Mouse (Mus musculus): ENCODE measurements around the gene Cd33.

Cd33 gene

GRCm38 (mm10) chr7:43544225-43544977, at the start of gene Cd33:
Cd33 (minus strand) TSS chr7:43544428.
- no peak for DNase-seq (ENCODE audit: low read depth, low spot score)

- DNase-seq (ENCODE audit: low read depth, low spot score): no peak
These were observed 40.6 kb upstream of the Cd33 start for GRCm38 (mm10) chr7:43584790-43585189.

DNA sequence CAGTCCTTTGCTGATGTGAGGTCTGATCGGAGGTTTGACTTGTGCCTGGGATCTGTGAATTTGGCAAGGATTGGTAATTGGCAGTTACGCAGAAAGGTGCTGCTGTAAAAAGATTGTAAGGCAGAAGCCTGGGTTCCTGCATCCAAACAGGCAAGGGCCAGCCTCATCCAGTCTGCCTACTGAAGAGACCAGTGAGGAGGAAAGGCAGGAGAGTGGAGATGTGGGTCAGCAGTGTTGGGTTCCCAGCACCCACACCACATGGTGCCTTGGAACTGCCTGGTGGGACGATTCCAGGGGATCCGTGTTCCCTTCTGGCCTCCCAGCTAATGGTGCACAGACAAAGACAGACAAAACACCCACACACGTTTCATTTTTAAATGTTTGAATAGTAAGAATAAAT, 36.3 kb upstream of the Cd33 start:
- DNase-seq (ENCODE audit: low read depth, low spot score): no peak

DNA sequence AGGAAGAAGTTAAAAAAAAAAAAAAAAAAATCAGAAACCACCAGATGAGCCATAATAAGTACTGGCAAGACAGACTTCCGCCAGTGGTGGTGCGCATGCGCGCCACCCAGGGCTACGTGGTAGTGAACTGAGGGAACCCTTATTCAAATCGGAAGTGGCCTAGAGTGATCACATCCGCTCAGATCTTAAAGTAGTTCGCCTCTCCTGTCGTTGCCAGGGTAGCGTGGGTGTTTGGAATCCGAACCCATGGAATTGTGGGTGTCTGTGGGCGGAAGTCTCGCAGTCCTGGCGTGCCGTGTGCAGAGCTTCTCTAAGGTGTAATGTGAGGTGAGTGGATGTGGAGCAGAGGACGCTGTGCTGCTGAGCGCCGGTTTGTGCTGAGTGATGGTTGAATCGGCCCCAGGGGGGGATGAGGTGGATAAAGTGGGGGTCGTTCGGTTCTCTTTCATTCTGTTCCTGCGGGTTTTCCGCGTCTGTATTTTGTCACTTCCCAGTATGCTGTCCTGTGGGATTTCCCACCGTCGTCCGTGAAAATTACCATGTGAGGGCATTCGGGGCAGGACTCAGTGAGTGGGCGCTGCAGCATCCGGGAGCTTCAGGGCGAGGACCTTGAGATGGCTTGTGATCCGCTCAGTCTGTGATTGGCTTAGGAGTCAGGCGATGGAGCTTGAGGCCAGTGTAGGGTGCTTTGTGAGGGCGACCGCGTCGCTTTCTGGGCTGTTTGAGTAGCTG, 35.4 kb upstream of the Cd33 start, which contains the start of gene Zfp719:
Gene Zfp719 (plus strand): TSS at position 171 of the 732 bp plus-strand sequence.
- peak; percentile 97 for DNase-seq (ENCODE audit: low read depth, low spot score)

GRCm38 (mm10) chr7:43571216-43571615, 27.0 kb upstream of the Cd33 start:
- no peak for DNase-seq (ENCODE audit: low read depth, low spot score)

- no peak for DNase-seq (ENCODE audit: low read depth, low spot score)
These were observed 19.1 kb upstream of the Cd33 start for GRCm38 (mm10) chr7:43563300-43563699.

DNA sequence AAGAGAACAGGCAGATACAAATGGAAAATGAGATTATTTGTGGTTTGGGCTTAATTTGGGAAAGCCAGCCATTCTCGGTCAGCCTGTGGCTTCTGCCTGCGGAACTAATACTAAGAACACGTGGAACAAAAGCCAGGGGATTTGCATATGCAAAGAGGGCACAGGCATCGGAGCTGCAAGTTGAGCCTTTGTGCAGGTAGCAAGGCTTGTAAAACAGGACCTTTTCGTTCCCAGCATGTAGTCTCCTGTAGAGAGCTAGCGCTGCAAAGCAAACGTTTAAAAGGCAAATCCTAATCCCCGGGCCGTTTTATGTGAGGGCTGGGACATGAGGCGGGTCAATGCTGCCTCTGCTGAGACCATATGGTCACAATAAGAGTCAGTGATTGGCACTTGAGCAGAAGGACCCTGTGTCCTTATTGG, 18.4 kb upstream of the Cd33 start:
- DNase-seq (ENCODE audit: low read depth, low spot score): peak; percentile 25

GRCm38 (mm10) chr7:43562006-43562633, 17.9 kb upstream of the Cd33 start, which contains the start of gene Zfp658:
Zfp658 (plus strand) TSS chr7:43562256.
- peak; percentile 74 for DNase-seq (ENCODE audit: low read depth, low spot score)

- DNase-seq (ENCODE audit: low read depth, low spot score): no peak
These were observed 12.7 kb upstream of the Cd33 start for GRCm38 (mm10) chr7:43556901-43557300.

DNA sequence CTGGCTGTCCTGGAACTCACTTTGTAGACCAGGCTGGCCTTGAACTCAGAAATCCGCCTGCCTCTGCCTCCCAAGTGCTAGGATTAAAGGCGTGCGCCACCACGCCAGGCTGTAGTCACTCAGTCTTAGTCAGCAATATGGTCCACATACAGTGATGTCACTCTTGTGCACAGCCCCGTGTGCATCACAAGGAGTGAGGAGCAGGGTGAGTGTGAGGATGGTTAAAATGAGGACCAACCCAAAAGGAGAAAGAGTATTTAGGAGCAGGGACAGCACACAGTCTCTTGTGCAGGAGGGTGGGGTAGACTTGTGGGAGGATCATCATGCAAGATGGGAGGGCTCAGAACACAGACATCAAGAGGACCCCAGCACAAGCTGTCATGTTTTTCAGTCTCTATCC, 11.1 kb upstream of the Cd33 start:
- DNase-seq (ENCODE audit: low read depth, low spot score): no peak

DNA sequence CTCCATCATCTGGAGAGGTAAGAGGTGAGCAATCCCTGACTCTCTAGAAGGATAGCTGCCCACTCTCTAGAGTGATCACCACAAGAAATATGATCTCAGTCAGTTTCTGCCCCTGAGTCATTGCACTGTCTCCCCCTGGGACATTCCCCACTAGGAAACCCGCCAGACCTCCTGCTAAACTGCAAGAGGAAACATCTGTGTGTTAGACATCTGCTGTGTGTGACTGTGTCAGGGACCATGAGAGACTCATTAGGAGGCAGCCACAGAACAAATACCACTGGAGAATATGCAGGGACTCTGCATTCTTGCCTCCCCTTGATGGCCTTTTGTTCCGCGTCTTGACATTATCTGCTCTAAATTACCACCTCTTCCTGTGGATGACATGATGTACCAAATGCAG, 10.3 kb upstream of the Cd33 start:
- no peak for DNase-seq (ENCODE audit: low read depth, low spot score)

- DNase-seq (ENCODE audit: low read depth, low spot score): no peak
These were observed 8.9 kb upstream of the Cd33 start for GRCm38 (mm10) chr7:43553153-43553552.

DNA sequence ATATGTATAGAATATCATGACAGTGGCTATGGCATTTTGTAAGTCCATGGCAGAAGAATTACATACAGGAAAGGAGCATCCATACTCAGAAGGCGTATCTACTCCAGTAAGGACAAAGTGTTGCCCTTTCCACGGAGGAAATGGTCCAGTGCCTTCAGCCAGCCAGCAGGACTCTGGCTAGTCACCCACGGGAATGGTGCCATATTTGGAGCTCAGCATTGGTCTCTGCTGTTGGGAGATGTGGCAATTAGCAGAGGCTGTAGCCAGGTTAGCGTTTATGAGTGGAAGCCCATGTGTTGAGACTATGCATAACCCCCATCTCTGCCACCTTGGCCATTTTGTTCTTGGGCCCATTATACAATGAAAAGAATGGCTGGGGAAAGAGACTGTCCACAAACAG, 4.0 kb upstream of the Cd33 start:
- no peak for DNase-seq (ENCODE audit: low read depth, low spot score)

GRCm38 (mm10) chr7:43547666-43548065, 3.4 kb upstream of the Cd33 start:
- DNase-seq (ENCODE audit: low read depth, low spot score): no peak

- DNase-seq (ENCODE audit: low read depth, low spot score): no peak
These were observed 1.7 kb upstream of the Cd33 start for GRCm38 (mm10) chr7:43545656-43546545.

DNA sequence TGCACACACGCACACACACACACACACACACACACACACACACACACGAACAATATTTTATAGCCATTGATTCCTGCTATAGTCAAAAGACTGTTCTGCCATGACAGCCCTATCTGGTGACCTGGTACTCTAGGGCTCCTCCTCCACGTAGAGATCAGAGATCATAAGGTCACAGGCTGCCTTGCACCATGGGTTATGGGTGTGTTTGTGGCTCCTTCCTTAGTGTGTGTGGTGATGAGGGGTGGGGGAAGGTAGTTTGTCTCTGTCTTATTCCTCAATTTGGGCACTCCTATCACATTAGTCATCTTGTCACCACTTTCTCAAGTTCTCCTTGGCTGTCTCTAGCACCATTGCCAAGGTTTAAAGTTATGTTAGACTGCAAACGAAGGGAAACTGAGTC, 5.7 kb downstream of the Cd33 start:
- DNase-seq (ENCODE audit: low read depth, low spot score): no peak

- no peak for DNase-seq (ENCODE audit: low read depth, low spot score)
These were observed 11.2 kb downstream of the Cd33 start for GRCm38 (mm10) chr7:43532936-43533505.

DNA sequence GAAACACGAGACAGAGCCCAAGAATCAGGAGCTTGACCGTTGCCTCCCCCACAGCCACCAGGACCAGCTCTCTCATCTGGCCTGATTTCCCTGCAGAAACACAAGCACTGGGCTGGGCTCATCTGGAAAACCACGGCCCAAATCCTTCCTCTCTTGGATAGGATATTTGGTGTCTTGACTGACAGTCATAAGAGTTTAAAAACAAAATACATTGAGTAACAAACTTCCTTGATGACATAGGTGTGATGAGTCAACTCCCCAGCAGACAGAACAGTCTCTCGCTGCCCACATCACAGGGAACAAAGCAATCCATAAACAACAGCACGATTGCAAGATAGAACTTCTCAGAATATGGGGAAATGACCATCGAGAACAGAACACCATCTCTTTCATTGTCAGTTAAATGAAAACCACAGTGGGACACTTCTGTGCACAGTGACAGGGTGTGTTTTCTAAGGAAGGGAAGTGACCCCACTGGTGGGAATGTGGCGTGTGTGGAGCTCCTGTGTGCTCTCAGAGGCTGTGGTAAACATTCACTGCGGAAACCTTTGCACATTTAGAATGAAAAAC, 13.9 kb downstream of the Cd33 start:
- DNase-seq (ENCODE audit: low read depth, low spot score): no peak

GRCm38 (mm10) chr7:43525313-43525712, 18.9 kb downstream of the Cd33 start:
- DNase-seq (ENCODE audit: low read depth, low spot score): no peak

GRCm38 (mm10) chr7:43522776-43523175, 21.5 kb downstream of the Cd33 start:
- DNase-seq (ENCODE audit: low read depth, low spot score): no peak

DNA sequence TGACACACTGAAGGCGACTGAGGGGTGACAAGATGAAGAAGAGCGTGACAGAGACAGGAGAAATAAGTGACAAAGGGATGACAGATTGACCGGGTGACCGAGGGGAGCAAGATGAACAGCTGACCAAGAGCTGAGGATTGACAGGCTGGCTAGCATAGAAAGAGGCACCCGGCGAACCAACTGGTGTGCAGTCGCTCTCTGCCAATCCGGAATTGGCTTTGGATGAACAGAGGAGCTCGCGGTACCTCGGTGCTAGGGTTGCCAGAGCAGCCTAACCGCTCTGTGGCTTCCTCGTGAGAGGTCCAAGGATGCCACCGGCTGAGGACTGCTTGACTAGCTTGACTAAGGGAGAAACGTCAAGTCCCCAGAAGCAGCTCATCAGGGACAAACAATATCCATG, 25.9 kb downstream of the Cd33 start:
- no peak for DNase-seq (ENCODE audit: low read depth, low spot score)
